ENCODE assay signal across 10 mouse cellular contexts in the genomic region with DNA sequence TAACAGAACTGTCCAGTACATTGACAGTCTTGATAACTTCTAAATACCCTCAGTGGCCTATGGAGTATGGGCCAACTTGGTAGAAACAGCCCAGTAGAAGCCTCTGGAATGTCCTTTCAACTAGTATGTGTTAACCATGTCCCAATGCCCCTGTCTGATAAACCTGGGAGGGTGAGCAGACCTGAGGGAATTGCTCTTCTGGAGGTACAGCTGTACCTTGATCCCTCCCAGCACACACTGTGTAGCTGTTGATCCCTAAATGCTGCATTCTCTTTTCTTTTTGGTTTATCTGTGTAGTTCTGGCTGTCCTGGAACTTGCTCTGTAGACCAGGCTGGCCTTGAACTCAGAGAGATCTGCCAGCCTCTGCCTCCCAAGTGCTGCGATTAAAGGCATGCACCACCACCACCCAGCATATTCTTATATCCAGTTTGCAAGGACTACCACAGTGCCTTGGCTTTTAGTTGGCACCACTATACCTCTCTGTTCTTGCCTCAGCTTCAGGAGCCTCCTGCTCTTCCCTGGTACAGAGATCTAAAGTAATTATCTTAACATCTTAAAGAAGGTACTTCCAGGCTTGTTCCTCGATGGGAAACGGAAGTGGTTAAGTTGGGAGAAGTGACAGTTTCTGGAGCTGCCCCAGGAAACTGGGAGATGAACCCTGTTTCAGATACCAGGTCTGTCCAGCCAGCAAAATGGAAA. TPM values are rescaled to one million over a fixed set of nuclear protein-coding genes. Genes with fewer than 3 reads are reported as not detected.
DNase-seq lines count a peak whose midpoint lies in the region; ATAC-seq and TF ChIP-seq lines count a peak whose summit lies in the region.
"Had no signal": no experiment of that assay in that cellular context is flagged by ENCODE, and none has a peak within 500 bp of the region (broad histone marks: within the 10 kb centered on the region; RNA-seq: fewer than 3 reads in every experiment).

No protein-coding gene starts in this region.

- TF ChIP-seq POLR2A in ES-Bruce4 (IDR thresholded peaks at IDR 0.05; ENCODE audit: insufficient read depth, low read length), result no peak

- no peak for TF ChIP-seq EP300 in ES-Bruce4 (IDR thresholded peaks at IDR 0.05; ENCODE audit: insufficient read depth, low read depth, low read length)
- TF ChIP-seq EP300 in liver, embryonic 14.5 days (IDR thresholded peaks at IDR 0.05; ENCODE audit: low read depth), result no peak

- H3K36me3 ChIP-seq in heart, embryonic 15.5 days, result peaks cover 30% of the 10 kb centered on the region
- peaks cover 5% of the 10 kb centered on the region for H3K36me3 ChIP-seq in ES-Bruce4 (ENCODE audit: control insufficient read depth, insufficient read depth, low read length, poor library complexity, severe bottlenecking)
- H3K36me3 ChIP-seq in embryonic facial prominence, embryonic 15.5 days, result peaks cover 26% of the 10 kb centered on the region
- peaks cover 9% of the 10 kb centered on the region for H3K36me3 ChIP-seq in liver, embryonic 14.5 days (replicated peaks; ENCODE audit: control insufficient read depth, insufficient read depth, low read depth)

- peak overlapping the region; percentile 79; the same call in 1 of the 2 replicates for H3K4me2 ChIP-seq in heart, embryonic 15.5 days
- H3K4me2 ChIP-seq in embryonic facial prominence, embryonic 15.5 days (replicated peaks), result peak overlapping the region; percentile 81
- H3K4me2 ChIP-seq in liver, embryonic 14.5 days (ENCODE audit: low read depth), result peak overlapping the region; percentile 99

- H3K9ac ChIP-seq in heart, embryonic 15.5 days, result no peak overlapping the region
- H3K9ac ChIP-seq in ES-Bruce4 (ENCODE audit: low read depth, poor library complexity, severe bottlenecking), result no peak overlapping the region; the same call in 1 of the 2 replicates
- H3K9ac ChIP-seq in embryonic facial prominence, embryonic 15.5 days, result no peak overlapping the region
- peak overlapping the region; percentile 82 for H3K9ac ChIP-seq in liver, embryonic 14.5 days (replicated peaks)

- peaks cover 14% of the 10 kb centered on the region for H3K4me1 ChIP-seq in heart, embryonic 15.5 days (replicated peaks)
- no peaks in the 10 kb centered on the region for H3K4me1 ChIP-seq in ES-Bruce4 (ENCODE audit: control insufficient read depth, insufficient read depth, low read length)
- H3K4me1 ChIP-seq in embryonic facial prominence, embryonic 15.5 days, result peaks cover 13% of the 10 kb centered on the region
- H3K4me1 ChIP-seq in liver, embryonic 14.5 days (replicated peaks; ENCODE audit: control insufficient read depth in 2 of 2, insufficient read depth in 2 of 2, low read length in 1 of 2), result peaks cover 13 to 17% of the 10 kb centered on the region in 2 experiments

- no peaks in the 10 kb centered on the region for H3K9me3 ChIP-seq in heart, embryonic 15.5 days (replicated peaks)
- no peaks in the 10 kb centered on the region for H3K9me3 ChIP-seq in ES-Bruce4 (replicated peaks; ENCODE audit: control insufficient read depth, insufficient read depth, low read length, poor library complexity, severe bottlenecking)
- H3K9me3 ChIP-seq in embryonic facial prominence, embryonic 15.5 days (replicated peaks), result no peaks in the 10 kb centered on the region
- H3K9me3 ChIP-seq in liver, embryonic 14.5 days (ENCODE audit: control insufficient read depth, low read length), result no peaks in the 10 kb centered on the region

- H3K27ac ChIP-seq in heart, embryonic 15.5 days, result peak overlapping the region; percentile 95; the same call in 1 of the 2 replicates
- H3K27ac ChIP-seq in ES-Bruce4 (ENCODE audit: insufficient read depth, low read length), result peak overlapping the region; percentile 26; the same call in 1 of the 2 replicates
- peak overlapping the region; percentile 98 for H3K27ac ChIP-seq in embryonic facial prominence, embryonic 15.5 days (replicated peaks)
- peak overlapping the region; percentile 96 for H3K27ac ChIP-seq in liver, embryonic 14.5 days

- TF ChIP-seq CTCF in ES-Bruce4 (IDR thresholded peaks at IDR 0.05; ENCODE audit: low read depth, low read length), result no peak
- no peak for TF ChIP-seq CTCF in liver, embryonic 14.5 days (IDR thresholded peaks at IDR 0.05; ENCODE audit: low read depth)

- no peak for DNase-seq in heart, postnatal 10 days
- DNase-seq in liver, embryonic 14.5 days (ENCODE audit: low read depth in 3 of 3, low spot score in 3 of 3), result no peak
- DNase-seq in embryo, embryonic 10.5 days (ENCODE audit: low spot score), result no peak
- DNase-seq in left cerebral cortex, postnatal 4 days, result no peak
- DNase-seq: right cerebral cortex, postnatal 25 days had no signal

- 68% methylated on average over 3 of the region's 3 CpGs for WGBS in heart, embryonic 15.5 days
- WGBS in embryonic facial prominence, embryonic 15.5 days, result 72% methylated on average over 3 of the region's 3 CpGs
- 63% methylated on average over 3 of the region's 3 CpGs for WGBS in liver, embryonic 14.5 days (ENCODE audit: insufficient replicate concordance)

- H3K27me3 ChIP-seq in heart, embryonic 15.5 days, result no peaks in the 10 kb centered on the region
- H3K27me3 ChIP-seq in ES-Bruce4 (ENCODE audit: control insufficient read depth, insufficient read depth, low read length, poor library complexity, severe bottlenecking), result no peaks in the 10 kb centered on the region
- H3K27me3 ChIP-seq in embryonic facial prominence, embryonic 15.5 days, result no peaks in the 10 kb centered on the region
- no peaks in the 10 kb centered on the region for H3K27me3 ChIP-seq in liver, embryonic 14.5 days (ENCODE audit: control insufficient read depth, insufficient read depth, low read length)

- intact Hi-C loops in heart, postnatal 10 days (cut with DNase I), result no loop called here
- intact Hi-C loops in left cerebral cortex, postnatal 4 days (cut with DNase I), result no loop called here

- no peak overlapping the region for H3K4me3 ChIP-seq in heart, embryonic 15.5 days
- no peak overlapping the region for H3K4me3 ChIP-seq in ES-Bruce4 (ENCODE audit: low read depth, low read length)
- peak overlapping the region; percentile 60; the same call in 1 of the 2 replicates for H3K4me3 ChIP-seq in embryonic facial prominence, embryonic 15.5 days (replicated peaks)
- no peak overlapping the region for H3K4me3 ChIP-seq in liver, embryonic 14.5 days (ENCODE audit: insufficient read depth in 1 of 2, low read depth in 2 of 2, low read length in 2 of 2)

- ATAC-seq in heart, embryonic 15.5 days (replicated peaks; ENCODE audit: insufficient number of reproducible peaks, insufficient read depth, low FRiP score, low read depth), result no peak
- no peak for ATAC-seq in embryonic facial prominence, embryonic 15.5 days (ENCODE audit: insufficient number of reproducible peaks, low FRiP score, low TSS enrichment, low read depth)
- ATAC-seq in liver, embryonic 14.5 days (ENCODE audit: insufficient read depth), result no peak
- ATAC-seq in CD4-positive, CD25-positive, alpha-beta regulatory T cell, adult 4 months, result no peak

RNA-seq across cellular contexts. Expression of a gene that starts 0.8 kb away (rescaled TPM):
- 15.4 and 18.5 TPM in 2 replicates for polyA plus RNA-seq in heart, embryonic 15.5 days (2015; fragmentation: Nextera tagmentation; extraction: Ambion mirVana)
- 10 to 100 TPM; 27.6 to 31.3 TPM for total RNA-seq in heart, postnatal 10 days (2021)
- polyA plus RNA-seq in ES-Bruce4 (2011; ENCODE audit: insufficient read depth, insufficient read length, low read depth, missing spikeins), result 17.6 and 23.4 TPM in 2 replicates
- 18.5 and 18.8 TPM in 2 replicates for polyA plus RNA-seq in embryonic facial prominence, embryonic 15.5 days (2015; fragmentation: Nextera tagmentation; extraction: Ambion mirVana)
- 6.4 and 6.8 TPM in 2 replicates for polyA plus RNA-seq in liver, embryonic 14.5 days (2012; rRNA removed)
- polyA plus RNA-seq in liver, embryonic 14.5 days (2014; fragmentation: Nextera tagmentation; extraction: Ambion mirVana), result 3.7 and 5.0 TPM in 2 replicates
- 10 to 100 TPM; 24.5 to 37.2 TPM for polyA plus RNA-seq in CD4-positive, CD25-positive, alpha-beta regulatory T cell, adult 4 months (2017; shearing (Covaris generic))
- 10 to 100 TPM; 12.7 to 13.7 TPM for total RNA-seq in left cerebral cortex, postnatal 4 days (2021)

RNA-seq across cellular contexts. Expression of a gene that starts 20.2 kb away (rescaled TPM):
- polyA plus RNA-seq in heart, embryonic 15.5 days (2015; fragmentation: Nextera tagmentation; extraction: Ambion mirVana), result 10.3 and 11.9 TPM in 2 replicates
- 10 to 100 TPM in 1 of 2 experiments, 1 to 10 TPM in 1; 9.8 to 10.4 TPM for total RNA-seq in heart, postnatal 10 days (2021)
- polyA plus RNA-seq in ES-Bruce4 (2011; ENCODE audit: insufficient read depth, insufficient read length, low read depth, missing spikeins), result 33.9 and 34.2 TPM in 2 replicates
- 13.9 and 14.9 TPM in 2 replicates for polyA plus RNA-seq in embryonic facial prominence, embryonic 15.5 days (2015; fragmentation: Nextera tagmentation; extraction: Ambion mirVana)
- 5.3 and 6.9 TPM in 2 replicates for polyA plus RNA-seq in liver, embryonic 14.5 days (2012; rRNA removed)
- 7.6 and 9.6 TPM in 2 replicates for polyA plus RNA-seq in liver, embryonic 14.5 days (2014; fragmentation: Nextera tagmentation; extraction: Ambion mirVana)
- 10 to 100 TPM; 25.4 to 36.9 TPM for polyA plus RNA-seq in CD4-positive, CD25-positive, alpha-beta regulatory T cell, adult 4 months (2017; shearing (Covaris generic))
- total RNA-seq in left cerebral cortex, postnatal 4 days (2021), result 10 to 100 TPM in 1 of 2 experiments, 1 to 10 TPM in 1; 8.1 to 11.3 TPM

RNA-seq across cellular contexts. Expression of a gene that starts 22.2 kb away (rescaled TPM):
- polyA plus RNA-seq in heart, embryonic 15.5 days (2015; fragmentation: Nextera tagmentation; extraction: Ambion mirVana), result 147 and 156 TPM in 2 replicates
- 10 to 100 TPM; 43.8 to 46.8 TPM for total RNA-seq in heart, postnatal 10 days (2021)
- polyA plus RNA-seq in ES-Bruce4 (2011; ENCODE audit: insufficient read depth, insufficient read length, low read depth, missing spikeins), result 179 and 191 TPM in 2 replicates
- polyA plus RNA-seq in embryonic facial prominence, embryonic 15.5 days (2015; fragmentation: Nextera tagmentation; extraction: Ambion mirVana), result 208 and 218 TPM in 2 replicates
- polyA plus RNA-seq in liver, embryonic 14.5 days (2012; rRNA removed), result 99.0 and 128 TPM in 2 replicates
- 148 and 150 TPM in 2 replicates for polyA plus RNA-seq in liver, embryonic 14.5 days (2014; fragmentation: Nextera tagmentation; extraction: Ambion mirVana)
- polyA plus RNA-seq in CD4-positive, CD25-positive, alpha-beta regulatory T cell, adult 4 months (2017; shearing (Covaris generic)), result 100 to 1,000 TPM; 120 to 147 TPM
- total RNA-seq in left cerebral cortex, postnatal 4 days (2021), result 10 to 100 TPM; 80.5 to 91.2 TPM

RNA-seq across cellular contexts. Expression of a gene that starts 37.2 kb away (rescaled TPM):
- polyA plus RNA-seq in heart, embryonic 15.5 days (2015; fragmentation: Nextera tagmentation; extraction: Ambion mirVana), result 0.09 and 0.10 TPM in 2 replicates
- total RNA-seq in heart, postnatal 10 days (2021), result under 1 TPM; 0.62 to 0.87 TPM
- polyA plus RNA-seq in ES-Bruce4 (2011; ENCODE audit: insufficient read depth, insufficient read length, low read depth, missing spikeins), result not detected in 2 replicates
- 0.18 and 0.92 TPM in 2 replicates for polyA plus RNA-seq in embryonic facial prominence, embryonic 15.5 days (2015; fragmentation: Nextera tagmentation; extraction: Ambion mirVana)
- not detected in 2 replicates for polyA plus RNA-seq in liver, embryonic 14.5 days (2012; rRNA removed)
- not detected in 2 replicates for polyA plus RNA-seq in liver, embryonic 14.5 days (2014; fragmentation: Nextera tagmentation; extraction: Ambion mirVana)
- not detected for polyA plus RNA-seq in CD4-positive, CD25-positive, alpha-beta regulatory T cell, adult 4 months (2017; shearing (Covaris generic))
- not detected for total RNA-seq in left cerebral cortex, postnatal 4 days (2021)
- total RNA-seq: left cerebral cortex, postnatal 10 days had no signal

Comparison
In these comparisons a context has a peak if more than half of its experiments do, and no peak if none do; other contexts are left out.
1. H3K27ac ChIP-seq: peak in every context shown above with its lines; median percentile 98 in embryonic facial prominence, embryonic 15.5 days; 96 in liver, embryonic 14.5 days; 95 in heart, embryonic 15.5 days; 26 in ES-Bruce4.